Mouse (Mus musculus) midbrain, postnatal 0 days (tissue): ENCODE results near the gene Map1b. TPM values are rescaled to one million over a fixed set of nuclear protein-coding genes. Genes with fewer than 3 reads are reported as not detected.

Experiments
- ATAC-seq: fragments of 200-750 bp; cut with Nextera tagmentation; 2 replicates; pipeline ENCODE4 v1.8.0; 2017; ENCODE audit warnings: moderate number of reproducible peaks, mild to moderate bottlenecking, moderate TSS enrichment, moderate library complexity; ENCODE audit not compliant: low FRiP score
- DNase-seq: peaks from one replicate; pipeline ENCODE4 v3.0.0-alpha.2; 2015; ENCODE audit warnings: low spot score
- H3K27ac ChIP-seq: fragments of 300-500 bp; sonication (generic); 2 replicates; pipeline ENCODE4 v1.5.1; 2014; ENCODE audit warnings: low read depth, mild to moderate bottlenecking, low read length, mixed read lengths
- H3K27me3 ChIP-seq: fragments of 300-500 bp; sonication (generic); 2 replicates; pipeline ENCODE4 v1.6.1; 2014; ENCODE audit warnings: low read length, control low read depth, mixed read lengths; ENCODE audit not compliant: insufficient read depth
- H3K36me3 ChIP-seq: fragments of 300-500 bp; sonication (generic); 2 replicates; pipeline ENCODE4 v1.6.1; 2014; ENCODE audit warnings: low read length, control low read depth, mixed read lengths; ENCODE audit not compliant: insufficient read depth
- H3K4me1 ChIP-seq: fragments of 300-500 bp; sonication (generic); 2 replicates; pipeline ENCODE4 v1.6.1; 2014; ENCODE audit warnings: mild to moderate bottlenecking, control low read depth, antibody characterized with exemption, low read length, mixed read lengths; ENCODE audit not compliant: insufficient read depth
- H3K4me2 ChIP-seq: fragments of 300-500 bp; sonication (generic); 2 replicates; pipeline ENCODE4 v1.6.1; 2014; ENCODE audit warnings: low read depth, mild to moderate bottlenecking, low read length, mixed read lengths; ENCODE audit not compliant: poor library complexity, severe bottlenecking
- H3K4me3 ChIP-seq: fragments of 300-500 bp; sonication (generic); 2 replicates; pipeline ENCODE4 v1.5.1; 2014; ENCODE audit warnings: low read depth, mild to moderate bottlenecking, low read length, moderate library complexity
- H3K9ac ChIP-seq: fragments of 300-500 bp; sonication (generic); replicated peaks from 2 replicates; pipeline ENCODE4 v1.6.1; 2014; ENCODE audit warnings: mild to moderate bottlenecking, low read length, moderate library complexity, mixed read lengths; ENCODE audit not compliant: poor library complexity, severe bottlenecking
- H3K9me3 ChIP-seq: fragments of 300-500 bp; sonication (generic); 2 replicates; pipeline ENCODE4 v1.6.1; 2016; ENCODE audit warnings: low read length, control low read depth
- CTCF ChIP-seq: IDR thresholded peaks from 2 replicates; pipeline ENCODE4 v1.5.1; 2016; ENCODE audit warnings: antibody characterized with exemption, mild to moderate bottlenecking
- whole genome bisulfite sequencing: fragments of 180-500 bp; shearing (Covaris S2); extraction: QIAGEN DNeasy Blood & Tissue Kit; methylation state at CpG from one replicate; pipeline ENCODE4 v1.1.7; 2014; 5-methylcytosine and 5-hydroxymethylcytosine counted together
- polyA plus RNA-seq: library from polyadenylated mRNA; unstranded; fragments of >200 nt; fragmentation: Nextera tagmentation; extraction: Ambion mirVana; gene quantifications from 2 replicates; pipeline ENCODE4 v1.2.1, GENCODE M21; 2015
- total RNA-seq: library from RNA; depleted of rRNA; stranded (reverse); fragments of >200 nt; gene quantifications from 2 replicates; pipeline ENCODE4 v1.2.3, GENCODE M21; 2014; rRNA removed

Map1b gene
- total RNA-seq (913 and 940 TPM in 2 replicates), polyA plus RNA-seq (1,865 and 2,125 TPM in 2 replicates)

DNA sequence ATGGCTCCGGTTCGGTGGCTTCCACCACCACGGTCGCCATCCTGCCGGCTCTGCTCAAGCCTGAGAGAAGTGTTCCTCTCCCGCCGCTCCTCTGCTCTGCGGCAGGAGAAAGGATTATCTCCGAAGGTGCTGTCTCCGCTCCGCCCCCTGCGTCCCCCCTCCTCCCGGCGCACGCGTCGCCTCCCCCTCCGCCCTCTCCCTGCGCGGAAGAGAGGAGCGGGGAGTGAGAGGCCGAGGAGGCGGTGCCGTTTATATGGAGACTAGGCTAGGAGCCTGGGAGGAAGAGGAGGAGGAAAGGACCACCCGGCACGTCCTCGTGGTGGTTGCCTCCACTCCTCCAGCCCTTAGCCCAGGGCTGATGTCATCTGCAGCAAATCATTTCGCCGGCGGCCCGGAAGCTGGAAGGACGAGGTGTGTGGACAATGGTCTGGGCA lies at the start of gene Map1b:
TSS of gene Map1b (minus strand) at position 93 of the 434 bp plus-strand sequence.
- peak within 1 kb of the TSS; percentile 97 for H3K9ac ChIP-seq
- peak within 1 kb of the TSS; percentile 85 for H3K4me3 ChIP-seq
- DNase-seq (peak; percentile 92), ATAC-seq (peak; percentile 88)
- H3K36me3 ChIP-seq, result no peaks in the 10 kb centered on the region
- 0% methylated on average over 15 of the region's 32 CpGs for WGBS
- H3K4me2 ChIP-seq, result peak within 1 kb of the TSS; percentile 86
- TF ChIP-seq CTCF, result no peak
- no peaks in the 10 kb centered on the region for H3K9me3 ChIP-seq
- H3K27me3 ChIP-seq, result no peaks in the 10 kb centered on the region
- no peaks in the 10 kb centered on the region for H3K4me1 ChIP-seq
- H3K27ac ChIP-seq, result peak within 1 kb of the TSS; percentile 99

- Histone ChIP-seq H3K4me2 (no peak overlapping the region), H3K9ac (no peak overlapping the region), H3K27ac (no peak overlapping the region), H3K27me3 (no peaks in the 10 kb centered on the region), H3K9me3 (no peaks in the 10 kb centered on the region), H3K4me1 (peaks cover 10% of the 10 kb centered on the region; the same call in 1 of the 2 replicates), H3K4me3 (no peak overlapping the region), H3K36me3 (no peaks in the 10 kb centered on the region)
- WGBS, result 46% methylated on average over 3 of the region's 3 CpGs
- no peak for TF ChIP-seq CTCF
- no peak for ATAC-seq
- DNase-seq, result no peak
Measured at GRCm38 (mm10) chr13:99564346-99564745, 48.0 kb upstream of the Map1b start.

- no peak for ATAC-seq
Measured at GRCm38 (mm10) chr13:99563021-99563420, 46.7 kb upstream of the Map1b start.

GRCm38 (mm10) chr13:99561843-99562550 lies 45.7 kb upstream of the Map1b start:
- TF ChIP-seq CTCF, result no peak
- H3K27ac ChIP-seq, result no peak overlapping the region
- WGBS, result 47% methylated on average over 10 of the region's 10 CpGs
- H3K9me3 ChIP-seq, result no peaks in the 10 kb centered on the region
- no peak overlapping the region for H3K4me2 ChIP-seq
- no peak overlapping the region for H3K4me3 ChIP-seq
- DNase-seq (peak; percentile 38), ATAC-seq (no peak)
- H3K9ac ChIP-seq, result no peak overlapping the region
- H3K4me1 ChIP-seq, result peaks cover 10% of the 10 kb centered on the region; the same call in 1 of the 2 replicates
- no peaks in the 10 kb centered on the region for H3K27me3 ChIP-seq
- H3K36me3 ChIP-seq, result no peaks in the 10 kb centered on the region

More at GRCm38 (mm10) chr13:99563021-99563420, 46.7 kb upstream of the Map1b start:
- no peak overlapping the region for H3K4me3 ChIP-seq
- TF ChIP-seq CTCF, result no peak
- no peak overlapping the region for H3K9ac ChIP-seq
- no peak for DNase-seq
- H3K4me1 ChIP-seq, result peaks cover 10% of the 10 kb centered on the region; the same call in 1 of the 2 replicates
- no peaks in the 10 kb centered on the region for H3K9me3 ChIP-seq
- no peak overlapping the region for H3K4me2 ChIP-seq
- no peaks in the 10 kb centered on the region for H3K27me3 ChIP-seq
- H3K36me3 ChIP-seq, result no peaks in the 10 kb centered on the region
- H3K27ac ChIP-seq, result no peak overlapping the region
- WGBS, result 55% methylated on average over 3 of the region's 3 CpGs

GRCm38 (mm10) chr13:99560674-99561639 lies 44.6 kb upstream of the Map1b start:
- Histone ChIP-seq H3K27me3 (no peaks in the 10 kb centered on the region), H3K4me3 (no peak overlapping the region), H3K9me3 (no peaks in the 10 kb centered on the region), H3K4me2 (no peak overlapping the region), H3K4me1 (peaks cover 10% of the 10 kb centered on the region; the same call in 1 of the 2 replicates), H3K27ac (peak overlapping the region; percentile 38; the same call in 1 of the 2 replicates), H3K36me3 (no peaks in the 10 kb centered on the region), H3K9ac (no peak overlapping the region; the same call in 1 of the 2 replicates)
- ATAC-seq (0 out of 2 replicates have a peak, but pooled peaks have one; percentile 52), DNase-seq (peak; percentile 48)
- 35% methylated on average over 10 of the region's 13 CpGs for WGBS
- TF ChIP-seq CTCF, result no peak
